Mouse (Mus musculus) embryonic stem cell, embryonic (primary cell): ENCODE measurements around the gene Gprin3.

Experiments
- CTCF ChIA-PET, 4 experiments: fragments of 300-600 bp in 2 of 4; fragments of 350-600 bp in 2 of 4; sonication (Branson Sonifier 250); formaldehyde crosslinking; loops; one replicate each; lab custom pipeline; 2022; ENCODE audit warnings: inconsistent platforms in 2 of 4; lab: Charles Lee
- POLR2A ChIA-PET, 4 experiments: fragments of 300-600 bp in 2 of 4; fragments of 350-600 bp in 2 of 4; sonication (Branson Sonifier 250); formaldehyde crosslinking; loops; one replicate each; lab custom pipeline; 2022; ENCODE audit warnings: antibody characterized with exemption in 4 of 4, inconsistent platforms in 1 of 4; lab: Charles Lee

Gprin3 gene

GRCm38 (mm10) chr6:59425824-59426533 is at the start of gene Gprin3:
TSS of gene Gprin3 (minus strand) at chr6:59426294.
- ChIA-PET CTCF (interaction anchor here in 1 of 4 experiments (0.5 kb wide), 1 partner anchor 175 kb away, joined by 4 read pairs; no protein-coding TSS in a partner anchor), POLR2A (interaction anchor here in 1 of 4 experiments (0.6 kb wide), 1 partner anchor 33 kb away, joined by 7 read pairs; no protein-coding TSS in a partner anchor)

GRCm38 (mm10) chr6:59458861-59459260 is 32.8 kb upstream of the Gprin3 start:
- ChIA-PET CTCF (no interaction called here), POLR2A (interaction anchor here in 1 of 4 experiments (0.7 kb wide), 1 partner anchor 33 kb away, joined by 7 read pairs; the partner anchor contains the start of gene Gprin3)

GRCm38 (mm10) chr6:59456116-59456515 is 30.0 kb upstream of the Gprin3 start:
- ChIA-PET POLR2A (no interaction called here), CTCF (no interaction called here)

GRCm38 (mm10) chr6:59451348-59451747 is 25.3 kb upstream of the Gprin3 start:
- ChIA-PET POLR2A (interaction anchor here in 2 of 4 experiments (0.6 kb wide), 2 partner anchors 59 to 200 kb away, joined by 3 to 5 read pairs; no protein-coding TSS in a partner anchor), CTCF (no interaction called here)

GRCm38 (mm10) chr6:59445101-59445503 is 19.0 kb upstream of the Gprin3 start:
- ChIA-PET CTCF (no interaction called here), POLR2A (no interaction called here)

GRCm38 (mm10) chr6:59435906-59436305 is 9.8 kb upstream of the Gprin3 start:
- CTCF ChIA-PET, result no interaction called here
- POLR2A ChIA-PET, result no interaction called here

- ChIA-PET CTCF (no interaction called here), POLR2A (interaction anchor here in 1 of 4 experiments (0.6 kb wide), 1 partner anchor 94 kb away, joined by 4 read pairs; no protein-coding TSS in a partner anchor)
Observed at GRCm38 (mm10) chr6:59433116-59433515, 7.0 kb upstream of the Gprin3 start.

GRCm38 (mm10) chr6:59426534-59426885 is 416 bp upstream of the Gprin3 start:
- ChIA-PET POLR2A (interaction anchor here in 1 of 4 experiments (0.6 kb wide), 1 partner anchor 33 kb away, joined by 7 read pairs; no protein-coding TSS in a partner anchor), CTCF (interaction anchor here in 1 of 4 experiments (0.5 kb wide), 1 partner anchor 176 kb away, joined by 4 read pairs; no protein-coding TSS in a partner anchor)

GRCm38 (mm10) chr6:59424871-59425740 is 988 bp downstream of the Gprin3 start:
- POLR2A ChIA-PET, result no interaction called here
- CTCF ChIA-PET, result no interaction called here

GRCm38 (mm10) chr6:59423836-59424235 is 2.3 kb downstream of the Gprin3 start:
- ChIA-PET CTCF (no interaction called here), POLR2A (no interaction called here)

- ChIA-PET CTCF (no interaction called here), POLR2A (interaction anchor here in 1 of 4 experiments (1.5 kb wide), 1 partner anchor 10 kb away, joined by 3 read pairs; no protein-coding TSS in a partner anchor)
Observed at GRCm38 (mm10) chr6:59419264-59419663, 6.8 kb downstream of the Gprin3 start.

- CTCF ChIA-PET, result no interaction called here
- POLR2A ChIA-PET, result no interaction called here
Observed at GRCm38 (mm10) chr6:59418659-59419058, 7.4 kb downstream of the Gprin3 start.

GRCm38 (mm10) chr6:59414816-59415215 is 11.3 kb downstream of the Gprin3 start:
- ChIA-PET CTCF (no interaction called here), POLR2A (no interaction called here)

GRCm38 (mm10) chr6:59412417-59413346 is 13.4 kb downstream of the Gprin3 start:
- ChIA-PET CTCF (no interaction called here), POLR2A (no interaction called here)

GRCm38 (mm10) chr6:59409001-59409700 is 16.9 kb downstream of the Gprin3 start:
- CTCF ChIA-PET, result no interaction called here
- POLR2A ChIA-PET, result interaction anchor here in 1 of 4 experiments (1.2 kb wide), 1 partner anchor 11 kb away, joined by 3 read pairs; no protein-coding TSS in a partner anchor

GRCm38 (mm10) chr6:59407482-59407997 is 18.6 kb downstream of the Gprin3 start:
- CTCF ChIA-PET, result no interaction called here
- POLR2A ChIA-PET, result no interaction called here

GRCm38 (mm10) chr6:59390208-59390607 is 35.9 kb downstream of the Gprin3 start:
- POLR2A ChIA-PET, result no interaction called here
- CTCF ChIA-PET, result no interaction called here

- POLR2A ChIA-PET, result no interaction called here
Observed at GRCm38 (mm10) chr6:59365300-59365699, 60.8 kb downstream of the Gprin3 start.

More at GRCm38 (mm10) chr6:59365300-59365699, 60.8 kb downstream of the Gprin3 start:
- CTCF ChIA-PET, result no interaction called here
